Mouse (Mus musculus) kidney, adult 9 months (tissue): Measurements from ENCODE around the gene Ncoa5.

Experiments used
- DNase-seq: peaks from one replicate; pipeline ENCODE4 v3.0.0; 2022

Gene Ncoa5

DNA sequence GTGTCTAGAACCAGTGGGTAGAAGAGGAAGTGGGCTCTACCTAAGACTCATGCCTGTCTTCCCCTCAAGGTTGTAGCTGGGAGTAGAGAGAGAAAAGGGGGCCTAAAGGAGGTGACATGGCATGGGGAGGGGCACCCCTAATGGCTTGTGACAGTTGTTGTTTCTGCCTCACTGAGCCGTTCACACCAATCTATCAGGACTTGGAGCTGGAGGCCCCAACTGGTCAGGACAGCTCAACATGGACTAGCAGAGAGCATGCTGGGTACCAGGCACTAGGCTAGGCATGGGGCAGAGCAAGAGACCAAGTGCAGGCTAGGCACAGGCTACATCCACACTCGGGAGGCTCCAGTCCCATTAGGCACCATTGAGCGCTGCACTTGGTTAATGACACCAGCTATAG lies 43.6 kb downstream of the Ncoa5 start:
- DNase-seq, result no peak

DNA sequence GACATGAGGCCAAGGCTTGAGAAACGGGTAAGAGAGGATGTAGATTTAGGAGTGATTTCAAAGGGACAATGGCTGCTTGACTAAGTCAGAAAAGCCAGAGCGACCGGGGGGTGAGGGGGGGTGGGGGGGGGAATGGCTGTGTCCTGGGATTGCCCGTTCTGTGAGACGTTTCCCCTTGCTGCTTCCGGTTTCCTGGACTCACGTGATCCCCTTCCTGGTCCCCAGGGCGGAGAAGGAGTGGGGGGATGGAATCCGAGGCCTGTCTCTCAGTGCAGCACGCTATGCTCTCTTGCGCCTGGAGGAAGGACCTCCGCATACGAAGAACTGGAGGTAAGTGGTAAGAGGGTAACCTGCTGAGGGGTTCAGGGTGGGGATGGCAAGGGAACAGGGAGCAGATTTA lies 45.9 kb downstream of the Ncoa5 start:
- peak; percentile 33 for DNase-seq

DNA sequence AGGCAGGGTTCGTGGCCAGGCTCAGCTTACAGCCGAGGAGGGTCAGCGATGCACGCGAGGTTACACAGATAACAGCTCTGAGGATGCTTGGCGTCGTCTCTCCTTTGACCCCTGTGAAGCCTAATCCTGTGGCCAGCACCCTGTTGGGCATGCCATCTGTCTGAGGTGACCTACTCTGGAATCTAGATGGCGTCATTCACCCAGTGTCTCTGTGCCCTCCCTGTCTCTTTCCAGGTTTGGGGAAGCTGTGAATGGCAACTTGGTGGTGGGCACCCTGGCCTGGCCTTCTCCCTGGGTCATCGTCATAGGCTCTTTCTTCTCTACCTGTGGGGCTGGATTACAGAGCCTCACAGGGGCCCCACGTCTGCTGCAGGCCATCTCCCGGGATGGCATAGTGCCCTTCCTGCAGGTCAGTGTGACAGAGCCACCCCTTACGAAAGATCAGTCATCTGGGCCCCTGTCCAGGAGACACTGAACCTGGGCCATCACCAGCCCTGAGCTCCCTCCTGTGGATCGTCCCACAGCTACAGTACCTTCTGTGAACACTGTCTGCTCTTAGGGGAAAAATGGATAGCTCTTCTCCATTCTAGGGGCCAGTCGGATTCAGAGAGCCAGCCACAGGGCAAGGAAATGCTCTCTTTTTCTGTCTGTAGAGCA lies 48.2 kb downstream of the Ncoa5 start:
- DNase-seq, result no peak

DNA sequence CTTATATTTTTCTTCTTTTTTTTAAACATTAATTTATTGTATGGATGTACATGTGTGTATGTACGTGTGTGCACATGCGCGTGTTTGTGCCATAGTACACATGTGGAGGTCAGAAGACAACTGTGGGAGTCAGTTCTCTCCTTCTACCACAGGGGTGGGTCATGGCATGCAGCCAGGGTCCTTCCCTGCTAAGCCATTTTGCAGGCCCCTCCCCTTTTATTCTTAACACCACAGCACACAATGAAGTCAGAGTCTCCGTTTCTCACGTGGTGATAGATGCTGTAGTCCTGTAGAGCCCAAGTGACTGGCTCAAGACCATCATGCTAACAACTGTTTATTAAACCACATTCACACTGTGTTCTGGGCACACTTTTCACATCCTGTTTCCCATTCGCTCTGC lies 48.7 kb downstream of the Ncoa5 start:
- no peak for DNase-seq

DNA sequence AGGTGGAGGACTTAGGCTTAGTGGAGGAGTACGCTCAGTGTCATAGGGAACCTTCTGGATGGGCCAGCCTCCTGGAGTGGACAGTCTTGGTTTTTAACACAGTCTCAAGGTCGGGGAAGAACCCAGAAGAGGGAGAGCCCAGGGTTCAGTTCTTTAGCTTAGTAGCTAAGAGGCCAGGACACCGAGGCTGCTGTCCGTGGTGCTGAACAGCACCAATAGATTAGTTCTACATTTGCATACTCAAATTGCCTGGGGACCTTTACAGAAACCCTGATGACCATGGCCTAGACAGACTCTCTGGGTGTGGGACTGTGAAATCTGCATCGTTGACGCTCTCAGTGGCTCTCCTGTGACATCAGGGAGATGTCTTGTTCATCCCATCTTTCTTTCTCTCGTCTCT lies 54.9 kb downstream of the Ncoa5 start:
- DNase-seq, result no peak

DNA sequence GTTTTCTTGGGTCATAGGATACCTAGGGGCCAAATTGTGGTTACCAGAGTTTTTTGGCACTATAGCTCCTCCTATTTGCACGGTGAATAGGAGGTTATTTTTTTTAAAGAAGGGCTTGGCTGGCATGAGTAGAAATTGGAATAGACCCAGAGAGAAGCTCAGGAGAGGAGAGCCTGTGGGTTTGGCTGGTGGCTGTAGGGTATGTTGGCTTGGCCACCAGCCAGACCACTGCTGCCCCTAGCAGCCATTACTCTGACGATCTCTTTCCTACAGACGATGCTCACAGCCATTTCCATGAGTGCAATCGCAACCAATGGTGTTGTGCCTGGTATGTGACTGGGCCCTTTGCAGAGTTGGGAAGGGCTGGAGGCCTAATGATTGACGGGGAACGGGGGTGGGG lies 59.1 kb downstream of the Ncoa5 start:
- DNase-seq, result no peak

DNA sequence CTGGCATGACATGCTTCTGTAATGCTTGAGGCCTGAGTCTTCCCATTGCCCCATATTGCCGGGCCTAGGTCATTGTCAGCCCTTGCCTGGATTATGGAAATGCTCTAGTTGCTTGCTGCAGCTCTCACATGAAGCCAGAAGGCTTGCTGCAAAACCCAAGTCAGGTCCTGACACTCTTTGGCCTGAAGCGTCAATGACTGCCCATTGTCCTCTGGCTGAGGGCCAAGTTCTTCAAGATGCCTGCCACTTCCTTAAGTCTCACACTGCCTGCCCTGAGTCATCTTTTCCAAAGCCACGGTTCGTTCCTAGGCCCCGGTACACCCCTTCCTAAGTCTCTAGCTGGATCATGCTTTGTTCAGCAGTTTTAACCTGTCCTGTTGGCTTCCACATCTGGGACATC lies 62.0 kb downstream of the Ncoa5 start:
- DNase-seq, result no peak

DNA sequence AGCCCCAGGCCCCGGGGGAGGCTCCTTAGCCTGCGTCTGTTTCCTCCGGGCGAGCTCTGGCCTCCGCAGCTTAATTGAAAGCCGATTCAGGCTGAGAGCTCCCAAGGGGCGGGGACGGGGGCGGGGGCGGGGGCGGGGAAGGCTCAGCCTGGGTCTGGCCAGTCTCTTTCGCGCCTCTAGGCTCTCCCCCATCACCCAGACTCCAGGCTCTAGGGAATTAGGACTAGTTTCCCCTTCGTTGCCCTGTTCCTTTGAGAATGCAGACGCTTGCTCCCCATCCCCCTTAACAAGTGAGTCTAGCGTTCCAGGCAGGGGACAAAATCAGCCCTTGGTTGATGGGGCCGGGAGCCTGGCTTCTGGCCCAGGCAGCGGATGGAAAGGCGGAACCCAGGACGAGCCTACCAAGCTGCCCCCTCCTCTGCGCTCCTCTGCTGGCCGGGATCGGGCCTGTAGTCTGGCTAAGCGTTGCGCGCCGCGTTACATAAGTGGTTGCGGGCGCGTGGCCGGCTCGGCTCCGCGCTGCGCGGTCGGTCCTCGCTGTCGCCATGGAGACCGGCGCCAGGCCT lies 64.0 kb downstream of the Ncoa5 start:
- no peak for DNase-seq

DNA sequence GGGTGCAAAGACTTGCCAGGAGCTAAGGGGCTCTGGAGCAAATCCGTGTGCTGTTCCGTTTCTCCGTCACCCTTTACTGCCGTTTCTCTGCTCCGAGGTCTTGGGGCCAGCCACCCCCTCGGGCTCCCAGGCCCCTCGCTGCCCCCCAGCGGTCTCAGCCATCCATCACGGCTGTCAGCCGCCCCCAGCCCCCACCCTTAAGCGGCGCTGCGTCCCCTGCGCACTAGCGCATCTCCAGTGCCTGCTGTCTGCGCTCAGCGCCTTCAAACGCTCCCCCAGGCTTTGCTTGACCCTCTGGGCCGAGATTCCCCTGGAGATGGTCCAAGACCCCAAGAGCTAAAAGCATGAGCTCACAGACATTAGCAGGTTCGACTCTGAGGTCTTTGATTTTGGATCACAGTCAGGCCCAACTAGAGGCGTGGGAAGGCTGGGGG lies 65.3 kb downstream of the Ncoa5 start:
- no peak for DNase-seq

DNA sequence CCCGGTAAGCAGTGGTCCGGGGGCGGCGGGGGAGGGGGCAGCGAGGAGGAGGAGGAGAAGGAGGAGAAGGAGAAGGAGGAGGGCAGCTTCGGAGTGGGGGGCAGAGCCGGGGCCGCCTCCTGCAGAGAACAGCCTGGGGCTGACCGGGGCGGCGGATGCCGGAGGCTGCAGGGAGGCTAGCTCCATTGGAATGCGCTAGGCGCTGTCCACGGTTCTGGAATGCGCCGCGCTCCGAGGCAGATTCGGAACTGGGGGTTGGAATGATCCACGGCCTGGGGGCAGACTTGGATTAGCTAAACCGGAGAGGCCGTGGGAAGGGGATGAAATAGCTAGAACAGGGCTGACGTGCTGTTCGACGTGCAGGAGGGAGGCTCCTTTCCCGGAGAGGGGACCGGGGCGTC lies 66.2 kb downstream of the Ncoa5 start:
- DNase-seq, result peak; percentile 47

DNA sequence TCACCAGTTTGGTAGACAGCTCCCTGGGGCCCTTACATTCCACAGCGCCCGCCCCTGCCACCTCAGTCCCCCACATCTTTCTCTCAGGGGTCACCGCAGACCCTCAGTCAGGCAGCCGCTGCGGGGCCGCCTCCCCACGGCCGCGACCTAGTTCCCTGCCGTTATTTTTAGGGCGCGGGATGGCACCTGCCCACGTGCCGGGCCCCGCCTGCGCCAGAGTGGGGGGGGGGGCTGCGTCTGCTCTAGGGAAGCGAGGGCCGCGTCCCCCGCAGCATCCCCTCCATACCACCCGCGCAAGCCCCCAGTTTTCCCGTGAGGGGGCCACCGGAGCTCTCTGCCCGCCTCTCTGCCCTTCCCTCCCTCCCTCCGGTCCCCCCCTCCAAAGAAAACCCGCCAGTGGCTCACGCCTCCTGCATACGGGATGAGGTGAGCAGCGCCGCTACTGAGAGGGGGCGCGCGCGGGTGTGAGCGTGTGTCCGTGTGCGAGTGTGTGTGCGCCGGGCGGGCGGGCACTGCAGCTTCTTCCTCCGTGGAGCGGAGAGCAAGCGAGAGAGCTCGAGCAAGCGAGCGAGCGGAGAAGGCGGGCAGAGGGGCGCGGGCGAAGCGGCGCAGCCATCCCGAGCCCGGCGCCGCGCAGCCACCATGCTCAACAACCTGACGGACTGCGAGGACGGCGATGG lies 66.8 kb downstream of the Ncoa5 start:
- DNase-seq, result no peak

DNA sequence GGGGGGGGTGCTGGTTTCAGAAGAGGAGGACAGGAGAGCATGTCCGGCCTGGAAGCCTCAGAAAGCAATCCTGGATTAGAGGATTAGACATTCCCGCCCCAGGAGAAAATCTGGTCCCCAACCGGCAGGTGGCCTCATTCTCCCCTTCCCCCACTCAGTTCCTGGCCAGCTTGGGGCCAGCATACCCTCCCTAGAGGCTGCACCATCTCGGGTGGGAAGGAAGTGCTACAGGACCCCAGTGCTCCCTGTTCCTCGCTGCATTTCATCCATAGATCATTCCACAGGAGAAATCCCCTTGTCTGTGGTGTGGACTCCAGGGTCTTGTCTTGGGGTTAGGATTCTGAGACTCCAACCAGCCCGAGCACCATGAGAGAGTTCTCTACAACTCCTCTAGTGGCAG lies 67.5 kb downstream of the Ncoa5 start:
- DNase-seq, result no peak

DNA sequence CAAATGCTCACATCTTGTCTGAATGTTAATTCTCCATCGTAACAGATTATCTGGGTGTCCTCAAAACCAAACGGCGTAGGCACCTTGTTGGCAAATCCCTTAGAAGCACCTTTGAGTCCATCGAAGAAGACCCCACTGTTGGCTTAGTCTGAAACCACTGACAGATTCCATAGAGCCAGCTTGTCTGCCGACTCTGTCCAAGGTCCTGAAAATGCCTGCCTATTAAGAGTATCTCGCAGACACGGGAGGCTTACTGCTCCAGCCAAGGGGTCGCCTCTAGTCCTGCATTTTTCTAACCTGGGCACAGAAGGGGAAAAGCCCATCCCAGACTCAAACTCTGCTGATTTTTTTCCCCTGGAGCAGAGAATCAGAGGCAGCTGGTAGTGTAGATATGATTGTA lies 68.3 kb downstream of the Ncoa5 start:
- DNase-seq, result peak; percentile 24

DNA sequence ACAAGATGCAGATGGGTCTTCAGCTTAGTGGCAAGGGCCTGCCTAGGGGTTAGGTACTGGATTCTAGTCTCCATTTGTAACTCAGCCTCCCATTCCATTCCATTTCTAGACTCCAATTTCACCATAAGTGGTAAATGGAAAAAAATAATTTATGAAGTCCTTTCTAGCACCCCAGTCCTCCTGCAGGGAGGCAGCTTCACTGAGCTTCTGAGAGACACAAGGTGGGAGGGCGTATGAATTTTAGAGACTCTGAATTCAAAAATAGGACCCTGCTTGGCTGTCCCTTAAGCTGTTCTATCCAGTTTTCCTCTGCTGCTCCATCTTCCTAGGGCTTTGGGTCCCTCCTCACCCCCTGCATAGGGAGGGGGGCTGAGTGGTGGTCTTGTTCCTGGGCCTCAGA lies 69.7 kb downstream of the Ncoa5 start:
- no peak for DNase-seq

DNA sequence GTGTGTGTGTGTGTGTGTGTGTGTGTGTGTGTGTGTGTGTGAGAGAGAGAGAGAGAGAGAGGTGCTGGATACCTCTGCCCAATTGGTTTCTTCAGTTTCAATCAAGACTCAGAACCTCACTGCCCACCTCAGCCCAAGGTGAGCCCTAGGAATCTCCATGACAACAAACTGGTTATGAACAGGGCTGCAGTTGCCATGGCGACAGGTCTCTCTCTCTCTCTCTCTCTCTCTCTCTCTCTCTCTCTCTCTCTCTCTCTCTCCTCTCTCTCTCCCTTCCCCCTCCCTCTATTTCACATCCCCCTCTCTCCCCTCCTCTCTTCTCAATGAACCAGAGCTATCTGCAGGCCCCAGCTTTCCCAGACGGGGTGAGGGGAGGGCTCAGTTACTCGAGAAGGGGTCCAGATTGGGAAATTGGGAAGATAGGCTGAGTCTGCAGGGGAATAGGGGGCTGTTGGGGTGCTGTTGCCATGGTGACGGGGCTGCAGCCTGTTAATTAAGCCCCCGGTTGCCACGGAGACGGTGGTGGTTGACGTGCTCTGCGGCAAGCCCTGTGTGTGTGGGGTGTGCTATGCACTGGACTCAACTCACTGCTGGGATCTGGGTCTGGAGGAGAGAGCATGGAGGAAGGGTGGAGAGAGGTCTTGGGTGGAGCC lies 70.3 kb downstream of the Ncoa5 start:
- DNase-seq, result no peak

DNA sequence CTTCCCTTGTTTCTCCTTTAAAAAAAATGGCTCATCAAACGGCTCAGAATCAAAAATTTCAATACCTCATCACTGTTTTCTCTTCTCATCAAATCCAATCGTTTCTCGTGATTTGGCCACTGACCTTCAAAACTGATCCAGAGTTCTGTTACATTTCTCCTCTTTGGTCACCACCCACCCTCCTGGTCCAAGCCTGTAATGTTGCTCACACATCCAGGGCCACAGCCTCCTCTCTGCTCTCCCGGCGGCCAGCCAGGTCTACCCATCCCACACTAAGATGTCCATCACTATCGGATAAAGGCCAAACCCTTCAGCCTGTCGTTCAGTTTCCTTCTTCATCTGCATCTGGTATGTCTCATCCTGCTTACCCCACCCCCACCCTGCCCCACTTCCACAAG lies 72.5 kb downstream of the Ncoa5 start:
- no peak for DNase-seq

DNA sequence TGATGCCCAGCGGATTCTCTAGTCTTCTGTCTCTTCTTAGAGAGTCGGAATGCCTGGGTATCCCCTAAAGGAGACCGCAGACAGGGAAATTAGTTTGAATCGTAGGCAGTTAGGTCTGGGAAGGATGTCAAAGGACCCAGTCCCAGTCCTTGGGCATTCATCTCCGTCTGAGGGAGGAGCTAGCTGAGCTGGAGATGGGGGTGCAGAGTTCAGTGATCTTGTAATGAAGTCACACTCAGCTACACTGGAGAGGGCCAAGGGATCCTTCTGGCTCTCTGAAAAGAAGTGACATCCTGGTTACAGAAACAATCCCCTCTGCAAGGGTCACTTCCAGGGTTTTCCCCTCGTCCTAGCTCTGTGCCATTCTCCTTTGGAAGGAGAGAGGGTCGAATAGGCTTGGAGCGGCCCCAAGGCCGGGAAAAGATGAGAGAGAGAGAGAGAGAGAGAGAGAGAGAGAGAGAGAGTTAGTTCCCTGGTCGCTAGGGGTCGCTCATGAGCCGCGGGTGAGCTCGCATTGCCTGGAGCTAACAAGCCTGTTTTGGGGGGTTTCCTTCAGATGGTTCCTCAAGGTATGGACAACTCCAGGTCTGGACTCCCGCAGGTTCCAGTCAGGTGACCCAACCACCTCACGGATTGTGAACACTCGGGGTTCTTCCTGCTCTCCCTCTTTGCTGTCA lies 73.0 kb downstream of the Ncoa5 start:
- DNase-seq, result peak; percentile 69

DNA sequence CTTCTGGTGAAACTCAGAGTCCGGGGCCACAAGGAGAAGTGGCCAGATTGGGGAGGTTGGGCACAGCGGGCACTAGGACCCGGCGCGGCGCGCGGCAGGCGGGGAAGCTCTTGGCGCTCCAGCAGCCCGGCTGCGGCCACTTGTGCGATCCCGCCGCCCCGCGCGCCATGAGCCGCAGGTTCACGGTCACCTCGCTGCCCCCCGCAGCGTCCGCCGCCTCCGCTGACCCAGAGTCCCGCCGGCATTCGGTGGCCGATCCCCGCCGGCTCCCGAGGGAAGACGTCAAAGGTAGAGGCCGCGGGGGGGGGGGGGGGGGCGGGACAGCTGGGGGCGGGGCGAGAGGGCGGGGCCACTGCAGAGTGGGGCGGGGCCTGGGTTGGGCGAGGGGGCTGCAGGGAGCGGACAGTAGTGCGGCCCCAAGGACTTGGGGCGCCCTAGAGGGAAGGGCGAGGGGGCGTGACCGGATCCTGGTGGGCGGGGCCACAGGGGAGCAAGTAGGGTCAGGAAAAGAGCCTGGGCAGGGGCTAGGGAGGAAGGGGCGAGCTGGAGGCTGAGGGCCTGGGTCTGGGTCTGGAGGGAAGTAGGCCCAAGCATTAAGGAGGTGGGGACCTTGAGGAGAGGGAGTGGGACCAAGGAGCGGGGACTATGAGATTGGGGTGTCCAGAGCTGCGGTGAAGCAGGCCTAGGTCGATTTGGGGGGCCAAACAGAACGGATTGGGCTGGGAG lies 73.8 kb downstream of the Ncoa5 start, which contains the start of gene Slc12a5:
Gene Slc12a5 (plus strand): TSS at position 87 of the 726 bp plus-strand sequence.
- peak; percentile 52 for DNase-seq

DNA sequence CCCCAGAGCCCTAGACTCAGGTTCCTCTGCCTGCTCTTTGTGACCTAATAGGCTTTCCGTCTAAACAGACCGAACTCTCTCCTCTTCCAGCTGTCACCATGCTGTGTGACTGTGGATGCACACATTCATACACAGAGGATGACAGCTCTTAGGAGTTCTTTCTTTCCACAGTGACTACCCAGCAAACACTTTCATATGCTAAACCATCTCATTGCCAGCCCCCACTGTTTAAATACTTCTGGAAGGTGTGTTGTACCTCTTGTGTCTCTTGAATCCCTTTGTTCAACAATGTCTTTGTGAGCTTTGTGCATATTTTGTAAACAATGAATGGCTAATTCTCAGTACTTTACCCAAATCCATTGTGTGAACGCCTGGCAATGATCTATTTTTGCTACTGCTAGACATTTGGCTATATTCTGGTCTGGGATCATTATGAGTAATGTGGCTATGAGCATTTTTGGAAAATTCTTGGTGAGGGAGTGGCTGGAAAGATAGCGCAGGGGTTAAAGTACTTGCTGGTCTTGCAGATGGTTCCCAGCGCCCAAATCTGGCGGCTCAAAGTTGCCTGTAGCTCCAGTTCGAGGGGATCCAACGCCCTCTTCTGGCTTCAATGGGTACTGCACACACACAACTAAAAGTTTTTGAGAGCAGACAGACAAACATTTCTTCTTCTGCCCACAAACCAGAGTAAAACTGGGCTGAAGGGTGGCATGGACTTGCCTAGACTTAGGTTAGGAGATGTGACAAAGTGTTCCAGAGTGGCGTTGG lies 76.9 kb downstream of the Ncoa5 start:
- DNase-seq, result no peak

DNA sequence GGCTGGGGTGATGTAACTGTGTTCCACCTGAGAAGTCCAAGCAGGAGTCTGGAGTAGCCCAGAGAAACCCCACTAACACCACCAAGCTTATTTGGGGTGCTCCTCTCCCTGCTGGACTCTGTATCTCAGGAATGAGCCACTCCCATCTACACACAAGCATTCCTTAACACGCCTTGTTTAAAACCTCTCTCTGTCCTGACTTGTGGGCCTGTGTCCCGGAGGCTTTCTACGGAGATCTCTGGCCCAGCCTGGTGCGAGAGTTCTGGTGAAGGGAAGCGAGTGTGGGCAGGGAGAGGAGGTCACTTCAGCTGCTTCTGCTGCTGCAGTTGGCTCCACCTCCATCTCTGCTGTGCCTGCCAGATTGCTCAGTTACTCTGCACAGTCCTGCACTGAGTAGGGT lies 78.5 kb downstream of the Ncoa5 start:
- DNase-seq, result no peak

DNA sequence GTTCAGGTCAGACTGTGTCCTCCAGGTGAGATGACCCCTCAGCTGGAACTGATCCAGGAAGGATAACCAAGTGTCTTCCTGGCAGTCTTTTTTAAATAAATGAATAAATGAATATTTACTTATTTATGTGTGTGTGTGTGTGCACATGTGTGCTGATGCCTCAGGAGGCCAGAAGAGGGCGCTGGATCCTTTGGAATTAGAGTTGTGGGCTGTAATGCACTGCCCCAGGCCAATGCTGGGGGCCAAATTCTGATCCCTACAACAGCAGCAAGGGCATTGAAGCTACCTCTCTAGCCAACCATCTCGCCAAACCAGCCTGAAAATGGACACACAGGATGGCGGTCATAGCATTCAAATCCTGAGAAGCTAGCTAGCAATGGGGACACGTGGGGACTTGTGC lies 78.9 kb downstream of the Ncoa5 start:
- no peak for DNase-seq

DNA sequence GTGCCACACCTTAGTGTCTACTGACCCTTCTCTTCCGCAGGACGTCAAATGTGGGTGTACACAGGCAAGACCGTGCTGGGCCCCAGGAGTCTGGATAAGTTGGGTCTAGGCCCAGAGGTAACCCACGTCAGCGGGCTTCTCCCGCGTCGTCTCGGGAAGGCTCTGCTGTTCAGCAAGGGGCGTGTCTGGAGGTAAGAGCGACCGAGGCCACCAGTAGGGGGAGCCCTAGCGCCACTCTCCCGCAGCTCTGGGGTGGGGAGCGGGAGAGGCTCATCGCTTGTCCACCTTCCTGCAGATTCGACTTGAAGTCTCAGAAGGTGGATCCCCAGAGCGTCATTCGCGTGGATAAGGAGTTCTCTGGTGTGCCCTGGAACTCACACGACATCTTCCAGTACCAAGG lies 81.4 kb downstream of the Ncoa5 start:
- DNase-seq, result peak; percentile 65
